Mouse (Mus musculus) heart, adult 2 months (tissue): ENCODE data around the gene Hoxa10. TPM values are rescaled to one million over a fixed set of nuclear protein-coding genes. Genes with fewer than 3 reads are reported as not detected.

ENCODE experiments used
- DNase-seq, 2 experiments: peaks; one replicate each; pipeline ENCODE4 v3.0.0; 2021
- H3K27ac ChIP-seq: fragments of 200-600 bp; 2 replicates; pipeline ENCODE4 v1.8.1; 2022
- H3K27me3 ChIP-seq: fragments of 200-500 bp; 2 replicates; pipeline ENCODE4 v1.6.1; 2012; ENCODE audit warnings: mild to moderate bottlenecking, low read length, inconsistent platforms, mixed read lengths; ENCODE audit not compliant: control insufficient read depth, insufficient read depth
- H3K36me3 ChIP-seq: fragments of 200-500 bp; 2 replicates; pipeline ENCODE4 v1.6.1; 2012; ENCODE audit warnings: low read length, inconsistent platforms; ENCODE audit not compliant: control insufficient read depth, insufficient read depth
- H3K4me1 ChIP-seq: fragments of 200-500 bp; 2 replicates; pipeline ENCODE4 v1.6.1; 2011; ENCODE audit warnings: low read length; ENCODE audit not compliant: control insufficient read depth, insufficient read depth
- H3K4me3 ChIP-seq: fragments of 200-600 bp; 2 replicates; pipeline ENCODE4 v1.8.1; 2022
- H3K79me2 ChIP-seq: fragments of 200-500 bp; replicated peaks from 2 replicates; pipeline ENCODE4 v1.6.1; 2012; ENCODE audit warnings: mild to moderate bottlenecking, inconsistent platforms, low read length, moderate library complexity, mixed read lengths; ENCODE audit not compliant: control insufficient read depth, insufficient read depth
- H3K9ac ChIP-seq: fragments of 200-500 bp; 2 replicates; pipeline ENCODE4 v1.6.1; 2012; ENCODE audit warnings: low read depth, mild to moderate bottlenecking, control low read depth, inconsistent platforms, low read length, mixed read lengths
- CTCF ChIP-seq: fragments of 200-600 bp; IDR thresholded peaks from 2 replicates; pipeline ENCODE4 v1.8.1; 2022; ENCODE audit warnings: antibody characterized with exemption, mild to moderate bottlenecking, moderate library complexity
- EP300 ChIP-seq: fragments of 200-500 bp; IDR thresholded peaks from 2 replicates; pipeline ENCODE4 v1.6.1; 2011; ENCODE audit warnings: low read depth, low read length, control low read depth; ENCODE audit not compliant: insufficient read depth
- POLR2A ChIP-seq: fragments of 200-500 bp; IDR thresholded peaks from 2 replicates; pipeline ENCODE4 v1.6.1; 2011; ENCODE audit warnings: mild to moderate bottlenecking, low read depth, low read length, control low read depth; ENCODE audit not compliant: insufficient read depth
- WGBS: fragments of 180-500 bp; shearing (Covaris S2); methylation state at CpG from one replicate; pipeline ENCODE4 v1.1.7; 2018; 5-methylcytosine and 5-hydroxymethylcytosine counted together
- intact Hi-C: fragments of 180-260 bp; cut with DNase I; formaldehyde crosslinking; loops from one replicate; pipeline ENCODE4 v1.15.1; 2025
- polyA plus RNA-seq: library from polyadenylated mRNA; depleted of rRNA; stranded (reverse); fragments of >200 nt; gene quantifications from 2 replicates; pipeline ENCODE4 v1.2.3, GENCODE M21; 2012
- total RNA-seq, 2 experiments: library from RNA; stranded (reverse); gene quantifications; 2 replicates each; pipeline ENCODE4 v1.2.3; 2021

Gene Hoxa10
- total and polyA plus RNA-seq, 3 experiments, result not detected

DNA sequence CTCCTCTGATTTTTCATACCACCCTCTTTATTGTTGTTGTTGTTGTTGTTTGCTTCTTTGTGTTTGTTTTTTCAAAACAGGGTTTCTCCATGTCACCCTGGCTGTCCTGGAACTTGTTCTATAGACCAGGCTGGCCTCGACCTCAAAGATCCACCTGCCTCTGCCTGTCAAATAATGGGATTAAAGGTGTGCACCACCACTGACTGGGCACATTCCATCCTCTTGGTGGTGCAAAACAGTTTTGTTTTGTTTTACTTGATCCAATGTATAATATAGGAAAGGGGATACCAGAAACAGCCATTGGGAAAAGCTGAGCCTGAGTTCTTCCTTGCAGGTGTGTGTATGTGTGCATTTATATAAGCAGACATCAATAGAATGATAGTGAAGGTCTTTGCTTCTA lies 54.2 kb downstream of the Hoxa10 start:
- WGBS, result 27% methylated on average over 1 of the region's 1 CpGs

DNA sequence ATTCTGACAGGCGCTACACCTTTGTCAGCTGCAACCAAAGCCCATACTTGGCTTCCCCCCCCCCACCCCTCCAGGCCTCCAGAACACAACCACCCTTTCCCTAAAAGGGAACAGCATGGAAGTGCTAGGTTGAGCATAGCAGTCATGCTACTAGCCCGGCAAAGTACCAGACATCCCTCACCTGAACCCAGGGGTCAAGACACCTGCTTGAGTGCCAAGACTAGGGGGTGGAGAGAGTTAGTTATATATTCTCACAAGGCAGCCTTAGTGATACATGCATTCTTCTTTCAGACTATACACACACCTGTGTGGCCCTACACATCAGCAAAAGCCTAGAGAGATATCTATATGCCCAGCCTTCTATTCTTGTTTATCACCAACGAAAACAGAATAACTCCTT lies 54.8 kb downstream of the Hoxa10 start:
- H3K36me3 ChIP-seq, result no peaks in the 10 kb centered on the region
- no peak overlapping the region for H3K4me3 ChIP-seq
- H3K79me2 ChIP-seq, result no peaks in the 10 kb centered on the region
- H3K9ac ChIP-seq, result no peak overlapping the region
- TF ChIP-seq CTCF, result no peak
- TF ChIP-seq EP300, result no peak
- TF ChIP-seq POLR2A, result no peak
- H3K4me1 ChIP-seq, result no peaks in the 10 kb centered on the region
- 22% methylated on average over 3 of the region's 3 CpGs for WGBS
- no peak overlapping the region for H3K27ac ChIP-seq
- intact Hi-C loops, result no loop called here
- no peak for DNase-seq
- peaks cover 18% of the 10 kb centered on the region for H3K27me3 ChIP-seq

More for the DNA sequence above, 54.2 kb downstream of the Hoxa10 start:
- intact Hi-C loops, result no loop called here
- Histone ChIP-seq H3K4me1 (no peaks in the 10 kb centered on the region), H3K36me3 (no peaks in the 10 kb centered on the region), H3K4me3 (no peak overlapping the region), H3K9ac (no peak overlapping the region), H3K27me3 (peaks cover 22% of the 10 kb centered on the region), H3K27ac (no peak overlapping the region), H3K79me2 (no peaks in the 10 kb centered on the region)
- no peak for TF ChIP-seq POLR2A
- no peak for TF ChIP-seq EP300
- TF ChIP-seq CTCF, result no peak
- DNase-seq, result no peak

DNA sequence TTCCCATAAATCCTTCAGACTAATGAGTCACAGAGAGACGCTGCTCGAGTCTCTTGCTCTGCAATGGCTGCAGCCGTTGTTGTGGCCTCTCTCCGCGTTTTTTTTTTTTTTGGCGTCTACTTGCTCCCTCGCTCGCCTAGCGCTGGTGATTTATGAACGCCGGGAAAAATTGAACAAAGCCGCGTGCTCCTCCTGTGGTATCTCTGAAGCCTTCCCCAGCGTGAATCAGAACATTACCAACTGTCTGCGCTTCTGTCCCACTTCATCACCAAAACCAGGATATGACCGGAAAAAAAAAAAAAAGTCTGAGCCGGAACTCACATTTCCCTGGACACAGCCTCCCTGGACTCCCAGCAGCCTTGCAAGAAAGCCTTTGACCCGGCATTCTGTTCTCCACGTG lies 55.4 kb downstream of the Hoxa10 start:
- DNase-seq, result no peak
- no peaks in the 10 kb centered on the region for H3K79me2 ChIP-seq
- no peak overlapping the region for H3K4me3 ChIP-seq
- H3K27ac ChIP-seq, result no peak overlapping the region
- H3K27me3 ChIP-seq, result peaks cover 20% of the 10 kb centered on the region
- 7% methylated on average over 19 of the region's 19 CpGs for WGBS
- no peaks in the 10 kb centered on the region for H3K36me3 ChIP-seq
- no peak overlapping the region for H3K9ac ChIP-seq
- intact Hi-C loops, result no loop called here
- no peak for TF ChIP-seq CTCF
- no peak for TF ChIP-seq POLR2A
- no peak for TF ChIP-seq EP300
- H3K4me1 ChIP-seq, result no peaks in the 10 kb centered on the region

DNA sequence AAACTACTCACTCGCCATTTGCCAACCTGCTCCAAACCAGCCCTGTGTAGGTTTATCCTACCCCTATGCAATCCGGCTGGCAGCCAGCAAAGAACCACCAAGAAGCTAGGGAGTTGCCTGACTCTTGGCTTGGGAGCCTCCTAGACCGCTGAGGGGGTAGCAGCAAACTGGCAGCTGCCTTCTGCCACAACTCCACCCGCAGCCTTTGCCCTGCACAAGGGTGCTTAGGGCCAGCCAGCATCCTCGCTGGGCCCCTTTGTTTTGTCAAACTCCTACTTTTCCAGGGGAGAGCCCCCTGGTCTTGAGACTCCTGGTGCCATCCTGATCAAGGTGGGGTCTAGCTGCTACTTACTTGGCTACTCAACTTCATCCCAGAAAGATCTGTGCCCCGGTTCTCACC lies 56.0 kb downstream of the Hoxa10 start:
- intact Hi-C loops, result no loop called here
- no peak for DNase-seq
- TF ChIP-seq CTCF, result no peak
- TF ChIP-seq EP300, result no peak
- TF ChIP-seq POLR2A, result no peak
- Histone ChIP-seq H3K4me1 (no peaks in the 10 kb centered on the region), H3K9ac (no peak overlapping the region), H3K4me3 (no peak overlapping the region), H3K36me3 (no peaks in the 10 kb centered on the region), H3K27ac (no peak overlapping the region), H3K79me2 (no peaks in the 10 kb centered on the region), H3K27me3 (peaks cover 18% of the 10 kb centered on the region)
- 12% methylated on average over 6 of the region's 6 CpGs for WGBS

DNA sequence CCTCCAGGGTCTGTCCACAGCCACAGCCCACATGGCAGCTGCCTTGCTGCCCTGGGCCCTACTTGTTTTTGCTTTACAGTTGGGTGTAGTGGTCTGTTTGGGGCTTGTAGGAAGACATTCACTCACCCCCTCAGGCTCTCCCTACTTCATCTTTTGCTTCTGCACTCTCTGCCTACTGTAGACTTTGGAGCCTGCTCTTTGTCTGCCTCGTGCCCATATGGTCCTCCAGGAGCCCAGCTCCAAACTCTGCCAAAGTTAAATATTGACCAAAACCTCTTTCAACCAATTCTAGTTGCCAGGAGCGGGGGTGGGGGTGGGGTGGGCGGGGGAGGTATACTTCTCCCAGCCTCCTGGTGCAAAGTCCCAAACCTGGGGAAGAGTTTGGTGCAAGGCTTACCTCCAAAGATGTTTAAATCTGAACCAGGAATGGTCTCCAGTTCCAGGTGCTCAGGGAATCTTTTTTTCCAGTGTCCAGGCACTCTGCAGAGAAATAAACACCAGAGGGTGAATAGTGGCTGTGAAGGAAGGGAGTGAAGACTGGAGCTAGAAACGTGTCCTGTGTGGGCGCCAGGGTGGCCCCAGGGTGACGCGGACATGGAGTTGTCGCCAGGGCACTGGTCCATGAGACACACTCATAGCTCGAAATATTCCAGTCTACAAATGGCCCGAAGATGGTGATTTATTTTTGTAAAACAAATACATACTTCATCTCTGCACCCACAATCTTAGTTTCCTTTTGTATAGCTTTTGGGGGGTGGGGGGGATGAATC lies 57.2 kb downstream of the Hoxa10 start:
- WGBS, result 33% methylated on average over 10 of the region's 10 CpGs
- Histone ChIP-seq H3K9ac (no peak overlapping the region), H3K27ac (no peak overlapping the region), H3K79me2 (no peaks in the 10 kb centered on the region), H3K36me3 (no peaks in the 10 kb centered on the region), H3K4me1 (no peaks in the 10 kb centered on the region), H3K27me3 (peaks cover 16% of the 10 kb centered on the region), H3K4me3 (no peak overlapping the region)
- intact Hi-C loops, result no loop called here
- DNase-seq, result no peak
- TF ChIP-seq POLR2A (no peak), EP300 (no peak), CTCF (no peak)

DNA sequence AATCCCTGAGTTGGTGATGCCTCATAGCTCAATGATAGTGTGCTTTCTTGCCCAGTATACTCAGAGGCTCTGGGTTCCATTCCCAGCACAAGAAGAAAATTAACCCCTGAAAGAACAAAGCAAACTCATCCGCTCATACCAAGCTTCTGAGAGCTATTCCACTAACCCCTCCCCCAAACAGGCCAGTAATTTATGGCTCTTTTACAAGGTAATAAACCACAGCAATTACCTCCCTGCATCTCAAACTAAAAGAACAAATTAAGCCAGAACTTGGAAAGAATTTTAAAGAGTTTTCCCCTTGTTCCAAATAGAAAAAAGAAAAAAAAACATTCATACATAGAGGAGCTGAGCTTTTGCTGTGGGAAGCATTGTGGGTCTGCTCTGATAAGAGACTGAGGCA lies 57.9 kb downstream of the Hoxa10 start:
- intact Hi-C loops, result no loop called here
- no peaks in the 10 kb centered on the region for H3K79me2 ChIP-seq
- no peak overlapping the region for H3K9ac ChIP-seq
- no peak overlapping the region for H3K4me3 ChIP-seq
- H3K4me1 ChIP-seq, result no peaks in the 10 kb centered on the region
- DNase-seq, result no peak
- no peaks in the 10 kb centered on the region for H3K36me3 ChIP-seq
- TF ChIP-seq CTCF, result no peak
- no peak for TF ChIP-seq POLR2A
- no peak for TF ChIP-seq EP300
- no peak overlapping the region for H3K27ac ChIP-seq
- 24% methylated on average over 1 of the region's 1 CpGs for WGBS
- H3K27me3 ChIP-seq, result peaks cover 16% of the 10 kb centered on the region
